Mouse (Mus musculus): ENCODE data around the gene Napsa.
A peak's percentile ranks its signal among the peaks of the same experiment; 100 is the strongest.

The Napsa gene

GRCm38 (mm10) chr7:44572213-44572701 lies at the start of gene Napsa:
Napsa (plus strand) TSS chr7:44572380.
- DNase-seq: peak; percentile 67

- no peak for DNase-seq
Measured at GRCm38 (mm10) chr7:44523056-44523455, 49.1 kb upstream of the Napsa start.

- peak; percentile 43 for DNase-seq
Measured at GRCm38 (mm10) chr7:44524502-44524901, 47.7 kb upstream of the Napsa start, which contains the start of gene Mybpc2. Mybpc2 (minus strand) TSS chr7:44524656.

GRCm38 (mm10) chr7:44525126-44525832 lies 46.9 kb upstream of the Napsa start:
- peak; percentile 92 for DNase-seq

GRCm38 (mm10) chr7:44526414-44527154 lies 45.6 kb upstream of the Napsa start:
- DNase-seq: no peak

- peak; percentile 81 for DNase-seq
Measured at GRCm38 (mm10) chr7:44527483-44528398, 44.4 kb upstream of the Napsa start.

GRCm38 (mm10) chr7:44529518-44529917 lies 42.7 kb upstream of the Napsa start:
- DNase-seq: no peak

- DNase-seq: no peak
Measured at GRCm38 (mm10) chr7:44530507-44530906, 41.7 kb upstream of the Napsa start.

GRCm38 (mm10) chr7:44531207-44531606 lies 41.0 kb upstream of the Napsa start:
- DNase-seq: no peak

GRCm38 (mm10) chr7:44531946-44532732 lies 40.0 kb upstream of the Napsa start, which contains the start of gene Spib:
Spib (minus strand) TSS chr7:44532071.
- no peak for DNase-seq

- no peak for DNase-seq
Measured at GRCm38 (mm10) chr7:44532918-44533745, 39.0 kb upstream of the Napsa start.

- no peak for DNase-seq
Measured at GRCm38 (mm10) chr7:44533746-44534045, 38.5 kb upstream of the Napsa start.

GRCm38 (mm10) chr7:44534242-44534641 lies 37.9 kb upstream of the Napsa start:
- no peak for DNase-seq

- DNase-seq: no peak
Measured at GRCm38 (mm10) chr7:44534656-44535441, 37.3 kb upstream of the Napsa start.

GRCm38 (mm10) chr7:44535657-44536589 lies 36.3 kb upstream of the Napsa start:
- no peak for DNase-seq

GRCm38 (mm10) chr7:44536590-44536968 lies 35.6 kb upstream of the Napsa start:
- peak; percentile 55 for DNase-seq

GRCm38 (mm10) chr7:44537009-44537408 lies 35.2 kb upstream of the Napsa start:
- DNase-seq: no peak

GRCm38 (mm10) chr7:44537496-44537895 lies 34.7 kb upstream of the Napsa start:
- DNase-seq: no peak

Data from kidney, adult 18-20 months (tissue).